Mouse (Mus musculus) spleen, adult 2 months (tissue): Measurements from ENCODE around the gene Zfp423.

ENCODE experiments used
- CTCF ChIP-seq: fragments of 200-500 bp; IDR thresholded peaks from 2 replicates; pipeline ENCODE4 v1.5.1; 2011; ENCODE audit warnings: mild to moderate bottlenecking, inconsistent platforms; ENCODE audit not compliant: insufficient read depth, insufficient read length, insufficient replicate concordance; ENCODE audit errors: extremely low read depth
- POLR2A ChIP-seq: fragments of 200-500 bp; IDR thresholded peaks from 2 replicates; pipeline ENCODE4 v1.6.1; 2011; ENCODE audit warnings: low read depth, low read length, inconsistent platforms

GRCm38 (mm10) chr8:87957871-87958450 lies 1.4 kb downstream of the Zfp423 start:
- TF ChIP-seq CTCF (no peak), POLR2A (no peak)
